Mouse (Mus musculus) T-helper 2 cell (primary cell): ENCODE measurements around the gene Rab11fip5.

Experiments
- in situ Hi-C: fragments of 300-600 bp; cut with MboI, MseI; formaldehyde crosslinking; loops from one replicate; pipeline ENCODE4 v1.15.1; 2025; ENCODE audit warnings: high pct_unique_total_duplicates

Gene Rab11fip5

DNA sequence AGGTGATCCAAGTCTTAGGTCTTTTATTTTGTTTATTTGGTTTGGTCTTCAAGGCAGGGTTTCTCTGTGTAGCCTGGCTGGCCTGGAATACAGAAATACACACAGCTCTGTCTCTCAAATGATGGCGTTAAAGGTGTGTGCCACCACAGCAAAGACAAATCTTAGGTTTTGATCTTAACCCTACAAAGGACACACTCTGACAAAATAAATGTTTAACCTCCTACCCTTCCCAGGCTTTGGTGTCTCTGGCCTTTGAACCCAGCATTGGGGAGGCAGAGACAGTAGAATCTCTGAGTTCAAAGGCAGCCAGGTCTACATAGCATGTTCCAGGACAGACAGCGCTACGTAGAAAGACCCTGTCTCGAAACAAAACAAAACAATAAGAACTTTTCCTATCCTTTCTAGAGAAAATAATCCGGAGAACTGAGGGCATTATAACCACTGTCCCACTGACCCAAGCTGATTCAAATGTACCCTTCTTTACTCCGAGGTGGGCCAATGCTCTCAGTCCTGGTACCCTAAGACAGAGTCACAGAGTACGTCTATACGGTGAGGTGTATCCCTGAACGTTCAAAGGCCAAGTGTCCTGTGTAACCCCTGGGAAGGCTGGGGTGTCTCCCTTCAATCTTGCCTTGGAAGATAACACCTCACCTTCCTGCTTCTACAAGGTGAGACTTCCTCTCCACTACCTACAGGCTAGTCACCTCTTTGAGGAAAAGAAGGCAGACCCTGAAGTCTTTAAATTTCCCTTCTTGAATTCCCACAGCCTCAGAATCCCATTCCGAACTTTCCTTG, 1.2 kb downstream of the Rab11fip5 start:
- in situ Hi-C loops: no loop called here

DNA sequence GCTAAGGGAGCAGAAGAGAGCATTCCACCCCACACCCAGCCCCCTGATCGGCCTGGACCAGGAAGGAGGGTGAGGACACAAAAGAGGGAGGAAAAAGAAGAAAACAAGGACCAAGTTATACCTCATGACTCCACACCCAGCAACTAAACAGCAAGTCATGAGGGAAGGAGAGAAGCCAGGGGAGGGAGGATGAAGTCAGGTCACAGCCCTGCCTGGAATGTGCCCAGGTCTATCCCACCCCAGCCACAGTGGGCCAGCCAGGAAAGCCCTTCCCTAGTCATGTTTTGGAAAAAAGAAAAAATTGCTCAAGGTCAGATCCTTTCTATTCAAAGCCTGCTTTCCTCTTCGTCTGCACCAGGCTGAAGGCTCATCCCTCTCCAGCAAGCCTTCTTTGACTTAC, 1.9 kb downstream of the Rab11fip5 start:
- in situ Hi-C loops: no loop called here

DNA sequence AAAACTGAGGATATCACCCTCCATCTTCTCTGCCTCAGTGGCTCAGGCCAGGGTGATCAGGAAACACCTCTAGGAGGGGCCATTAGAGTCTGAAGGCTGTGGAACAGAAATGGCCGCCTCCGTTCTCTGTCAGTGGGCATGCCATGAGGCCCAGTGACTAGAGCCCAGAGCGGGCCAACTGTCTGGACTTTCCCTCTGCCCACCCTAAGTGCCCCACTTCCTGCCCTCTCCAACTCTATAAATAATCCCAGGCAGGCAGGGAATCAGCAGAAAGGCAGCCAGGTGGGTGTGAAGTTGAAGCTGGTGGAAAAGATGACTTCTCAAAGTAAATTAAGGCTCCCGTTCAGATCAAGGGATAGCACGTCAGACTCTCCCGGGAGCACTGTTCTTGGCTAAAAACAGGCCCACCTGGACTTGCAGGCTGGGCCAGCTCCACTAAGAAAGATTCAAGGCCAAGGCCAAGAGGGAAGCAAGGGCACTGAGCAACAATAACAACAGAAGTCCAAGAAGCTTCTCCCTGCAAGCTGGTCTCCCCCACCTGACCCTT, 2.5 kb downstream of the Rab11fip5 start:
- in situ Hi-C loops: no loop called here

DNA sequence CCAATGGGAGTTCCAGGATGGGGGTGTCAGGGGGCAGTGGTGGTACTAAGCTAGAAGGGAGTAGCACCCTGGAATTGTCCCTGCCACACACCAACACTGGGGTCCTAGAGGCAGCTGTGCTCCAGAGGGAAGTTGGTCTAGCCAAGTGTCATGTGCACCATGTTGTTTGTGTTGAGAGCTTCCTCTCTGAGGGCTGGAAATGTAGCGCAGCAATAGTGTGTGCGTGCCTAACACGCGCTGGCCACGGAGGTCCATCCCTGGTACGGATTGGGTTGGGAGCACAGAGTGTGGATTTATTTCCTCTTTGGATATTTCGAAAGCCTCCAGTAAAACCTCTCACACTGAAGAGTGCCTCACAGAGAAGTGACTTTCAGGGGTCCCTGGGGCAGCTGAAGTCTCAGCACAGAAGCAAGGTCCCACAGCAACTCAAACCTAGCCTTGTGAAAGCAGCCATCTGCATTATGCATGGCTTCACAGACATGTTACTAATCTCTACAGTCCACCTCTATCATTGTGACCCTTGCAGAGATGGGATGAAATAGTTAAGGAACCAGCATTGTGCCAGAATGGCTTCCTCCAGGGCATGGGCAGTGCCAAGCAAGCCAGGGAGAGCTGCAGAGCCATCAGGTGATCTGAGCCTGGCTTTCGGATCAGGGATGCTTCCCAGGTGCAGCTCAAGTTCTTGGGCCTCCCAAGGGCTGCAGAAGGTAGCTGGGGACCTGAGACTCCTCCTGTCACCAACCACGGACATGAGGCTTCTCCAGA, 3.6 kb downstream of the Rab11fip5 start:
- in situ Hi-C loops: no loop called here

DNA sequence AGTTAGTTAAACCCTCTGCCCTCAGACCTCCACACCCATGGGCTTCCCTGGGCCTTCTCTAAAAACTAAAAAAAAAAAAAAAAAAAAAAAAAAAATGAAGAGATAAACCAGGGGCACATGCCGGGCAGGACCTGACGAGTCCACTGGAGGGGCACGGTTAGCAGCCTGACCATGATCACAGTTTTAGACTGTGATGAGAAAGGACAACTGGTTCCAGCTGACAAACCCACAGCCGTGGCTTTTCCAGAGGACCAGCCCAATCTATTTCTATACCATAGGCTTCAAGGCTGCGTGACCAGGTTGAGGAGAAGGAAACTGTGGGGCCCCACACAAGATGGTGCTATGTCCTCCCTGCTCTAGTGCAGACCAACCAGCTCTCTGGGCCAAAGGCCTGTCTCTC, 4.4 kb downstream of the Rab11fip5 start:
- in situ Hi-C loops: no loop called here

DNA sequence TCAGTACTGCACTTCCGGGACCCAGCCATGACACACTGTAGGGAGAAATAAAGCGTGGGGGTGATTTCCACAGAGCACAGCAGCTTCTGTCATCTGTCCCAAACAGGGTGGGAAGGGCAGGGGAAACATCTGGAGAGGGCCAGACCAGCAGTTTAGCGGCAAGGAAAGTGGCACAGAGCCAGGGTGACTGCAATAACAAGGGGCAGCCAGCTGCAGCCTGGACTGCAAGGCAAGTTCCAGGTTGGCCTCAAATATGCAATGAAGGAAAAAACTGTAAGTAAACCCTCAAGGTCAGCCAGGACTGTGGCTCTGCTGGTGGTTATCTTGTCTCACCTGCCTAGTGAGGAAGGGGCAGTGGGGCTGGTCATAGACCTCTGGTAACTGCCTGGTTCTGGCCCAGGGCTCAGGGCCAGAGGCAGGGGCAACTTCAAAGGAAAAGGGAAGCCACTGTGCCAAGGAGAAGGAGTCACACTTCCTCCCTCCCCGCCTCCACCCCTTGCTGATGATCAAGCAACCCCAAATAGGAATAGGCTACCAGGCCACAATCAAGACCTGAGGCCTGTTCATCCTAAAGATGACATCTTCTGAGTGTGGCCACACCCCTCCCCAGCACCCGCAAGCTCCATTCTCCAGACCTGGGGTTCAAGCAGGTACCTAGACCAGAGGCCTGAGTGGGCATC, 5.1 kb downstream of the Rab11fip5 start:
- in situ Hi-C loops: no loop called here

DNA sequence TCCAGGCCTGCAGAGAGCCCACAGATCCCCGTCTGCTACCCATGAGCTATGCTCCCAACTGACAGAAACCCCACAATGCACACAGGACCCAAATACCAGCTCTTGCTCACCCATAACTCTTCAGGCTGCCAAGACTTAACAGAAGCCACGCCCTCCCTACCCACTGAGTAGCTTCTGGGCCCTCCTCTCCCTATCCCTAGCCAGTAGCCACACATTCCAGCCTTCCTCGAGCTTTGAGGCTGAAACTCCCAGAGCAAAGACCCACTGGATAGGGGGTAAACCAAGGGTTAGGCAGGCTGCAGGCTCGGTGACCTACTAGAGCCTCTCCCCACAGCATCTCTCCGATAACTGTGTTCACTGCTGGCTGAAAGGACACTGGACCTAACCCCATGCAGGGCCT, 5.7 kb downstream of the Rab11fip5 start:
- in situ Hi-C loops: no loop called here

DNA sequence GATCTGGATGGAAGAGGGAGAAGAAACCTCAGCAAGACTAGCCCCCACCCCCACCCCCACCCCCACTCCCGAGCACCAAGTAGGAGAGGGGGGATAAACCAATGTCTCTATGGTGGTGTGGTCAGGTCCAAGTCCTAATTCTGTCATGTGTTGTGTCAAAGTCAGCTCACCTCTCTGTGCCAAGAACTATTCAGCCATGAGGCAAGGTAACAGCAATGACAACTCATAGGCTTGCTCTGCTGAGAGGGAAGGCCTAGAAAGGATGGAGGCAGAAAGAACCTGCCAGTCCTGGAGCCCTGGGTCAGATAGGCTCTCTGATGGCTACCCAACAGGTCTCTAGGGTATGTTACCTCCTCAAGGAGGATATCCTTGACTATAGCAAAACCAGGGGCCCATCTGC, 6.3 kb downstream of the Rab11fip5 start:
- in situ Hi-C loops: no loop called here

DNA sequence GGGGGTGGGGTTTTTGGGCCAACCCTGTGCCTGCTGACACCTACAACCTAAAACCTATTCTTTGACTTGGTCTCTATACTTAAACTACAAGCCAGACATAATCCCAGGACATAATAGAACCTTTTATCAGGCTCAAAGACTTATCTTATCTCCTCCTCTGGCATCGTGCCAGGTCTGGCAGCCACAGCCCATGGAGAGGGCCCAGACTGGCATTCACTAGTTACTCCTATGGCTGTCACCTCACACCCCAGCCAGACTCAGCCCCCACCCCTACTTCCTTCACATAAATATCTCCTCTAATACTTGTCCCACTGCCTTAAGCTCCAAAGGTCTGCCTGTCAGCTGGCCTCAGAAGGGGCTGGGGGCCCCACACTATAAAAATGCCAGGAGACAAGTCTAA, 8.0 kb downstream of the Rab11fip5 start:
- in situ Hi-C loops: no loop called here

DNA sequence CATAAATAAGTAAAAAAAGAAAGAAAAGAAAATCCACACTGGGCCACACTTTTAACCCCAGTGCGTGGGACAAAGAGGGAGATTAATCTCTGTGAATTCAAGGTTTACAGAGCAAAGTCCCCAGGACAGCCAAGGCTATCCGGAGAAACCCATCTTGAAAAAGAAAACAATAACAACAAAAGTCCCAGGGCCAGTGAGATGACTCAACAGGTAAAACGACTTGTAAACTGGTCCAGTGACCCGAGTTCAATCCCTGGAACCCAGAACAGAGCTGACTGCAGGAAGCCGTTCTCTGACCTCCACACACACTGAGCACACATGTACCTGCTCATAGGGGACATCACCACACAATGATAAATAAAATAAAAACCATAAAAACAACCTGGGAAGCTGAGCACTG, 10.0 kb downstream of the Rab11fip5 start:
- in situ Hi-C loops: no loop called here

DNA sequence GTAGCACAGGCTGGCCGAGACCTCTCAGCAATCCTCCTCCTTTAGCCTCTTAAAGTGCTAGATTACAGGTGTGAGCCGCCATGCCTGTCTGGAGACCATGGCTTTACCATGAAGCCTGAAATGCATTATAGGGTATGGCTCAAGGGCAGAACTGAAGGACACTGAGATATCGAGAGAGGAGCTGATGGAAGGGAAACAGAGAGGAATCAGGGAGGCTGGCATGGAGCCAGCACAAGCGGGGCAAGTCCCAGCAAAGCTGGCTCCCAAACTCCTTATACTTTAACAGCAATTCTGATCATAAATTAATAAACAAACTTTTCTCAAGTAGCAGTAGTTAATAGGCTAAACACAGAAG, 10.6 kb downstream of the Rab11fip5 start:
- in situ Hi-C loops: no loop called here

DNA sequence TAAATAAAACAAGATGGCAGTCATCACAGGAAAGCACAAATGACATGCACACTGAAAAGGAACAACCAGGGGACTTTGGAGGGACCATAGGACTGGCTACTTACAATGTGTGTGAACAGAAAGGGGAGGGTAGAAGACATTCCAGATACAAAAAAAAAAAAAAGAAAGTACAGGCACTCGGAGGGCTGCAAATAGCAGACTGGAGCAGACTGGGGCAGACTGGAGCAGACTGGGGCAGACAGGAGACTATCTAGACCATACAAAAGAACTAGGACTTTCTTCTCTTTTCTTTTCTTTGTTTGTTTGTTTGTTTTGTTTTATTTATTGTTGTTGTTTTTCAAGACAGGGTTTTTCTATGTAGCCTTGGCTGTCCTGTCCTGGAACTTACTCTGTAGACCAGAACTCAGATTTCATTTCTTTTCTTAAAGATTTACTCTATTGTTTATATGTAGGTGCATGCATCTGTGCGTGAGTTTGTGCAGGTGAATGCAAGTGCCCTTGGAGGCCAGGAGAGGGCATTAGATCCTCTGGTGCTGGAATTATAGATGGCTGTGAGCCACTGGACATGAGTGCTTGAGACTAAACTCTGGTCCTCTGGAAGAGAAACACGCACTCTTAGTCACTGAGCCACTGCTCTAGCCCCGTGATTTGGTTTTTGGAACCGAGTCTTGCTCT, 11.1 kb downstream of the Rab11fip5 start:
- in situ Hi-C loops: no loop called here

DNA sequence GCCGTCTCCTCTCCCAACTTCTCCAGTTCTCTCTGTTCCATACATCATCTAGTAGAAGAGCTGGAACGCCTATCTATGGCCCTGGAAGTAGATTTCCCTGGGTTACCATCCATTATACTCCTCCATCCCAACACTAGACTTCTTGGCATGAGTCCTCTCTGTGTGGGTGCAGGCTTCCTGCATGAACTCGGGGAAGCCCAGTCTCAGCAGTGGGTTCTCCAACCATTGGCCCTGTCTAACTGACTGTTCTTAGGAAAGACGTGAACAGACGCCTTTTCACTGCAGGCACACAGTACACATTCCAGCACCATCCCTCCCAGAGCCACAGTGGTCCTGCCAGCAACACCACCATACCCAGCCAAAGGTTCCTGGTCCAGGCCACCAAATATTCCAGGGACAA, 11.8 kb downstream of the Rab11fip5 start:
- in situ Hi-C loops: no loop called here

DNA sequence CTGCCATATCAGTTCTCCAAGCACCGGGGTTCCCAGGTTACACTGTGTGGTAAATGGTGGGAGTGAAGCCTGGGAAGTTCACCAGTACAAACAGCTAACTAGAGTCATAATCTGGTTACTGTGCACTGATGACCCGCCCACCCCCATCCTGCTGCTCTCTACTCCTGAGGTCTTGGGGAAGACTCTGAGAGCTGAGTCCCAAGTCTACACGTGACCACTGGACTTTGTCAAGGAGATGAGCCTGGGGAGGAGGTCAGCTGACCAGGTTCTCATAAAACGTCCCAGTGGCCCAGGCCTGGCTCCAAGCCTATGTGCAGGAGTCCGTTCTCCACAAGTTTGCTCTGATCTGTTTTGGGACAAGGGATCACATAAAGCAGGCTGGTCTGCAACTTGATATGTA, 14.1 kb downstream of the Rab11fip5 start:
- in situ Hi-C loops: no loop called here

DNA sequence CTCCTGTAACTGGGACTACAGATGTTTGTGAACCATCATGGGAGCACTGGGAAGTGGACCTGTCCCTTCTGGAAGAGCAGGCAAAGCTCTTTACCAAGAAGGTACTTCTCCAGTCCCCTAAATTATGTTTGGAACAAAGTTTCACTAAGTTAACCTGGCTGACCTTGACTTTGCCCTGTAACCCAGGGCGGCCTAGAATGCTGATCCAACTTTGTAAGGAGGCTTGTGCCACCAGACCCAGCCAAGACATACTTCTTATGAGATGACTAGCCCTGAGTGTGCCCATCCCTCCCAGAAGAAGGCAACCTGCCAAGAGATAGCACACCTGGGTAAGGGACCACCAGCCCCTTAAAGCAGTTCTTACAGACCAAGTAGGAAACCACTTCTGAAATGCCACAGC, 15.6 kb downstream of the Rab11fip5 start:
- in situ Hi-C loops: no loop called here

DNA sequence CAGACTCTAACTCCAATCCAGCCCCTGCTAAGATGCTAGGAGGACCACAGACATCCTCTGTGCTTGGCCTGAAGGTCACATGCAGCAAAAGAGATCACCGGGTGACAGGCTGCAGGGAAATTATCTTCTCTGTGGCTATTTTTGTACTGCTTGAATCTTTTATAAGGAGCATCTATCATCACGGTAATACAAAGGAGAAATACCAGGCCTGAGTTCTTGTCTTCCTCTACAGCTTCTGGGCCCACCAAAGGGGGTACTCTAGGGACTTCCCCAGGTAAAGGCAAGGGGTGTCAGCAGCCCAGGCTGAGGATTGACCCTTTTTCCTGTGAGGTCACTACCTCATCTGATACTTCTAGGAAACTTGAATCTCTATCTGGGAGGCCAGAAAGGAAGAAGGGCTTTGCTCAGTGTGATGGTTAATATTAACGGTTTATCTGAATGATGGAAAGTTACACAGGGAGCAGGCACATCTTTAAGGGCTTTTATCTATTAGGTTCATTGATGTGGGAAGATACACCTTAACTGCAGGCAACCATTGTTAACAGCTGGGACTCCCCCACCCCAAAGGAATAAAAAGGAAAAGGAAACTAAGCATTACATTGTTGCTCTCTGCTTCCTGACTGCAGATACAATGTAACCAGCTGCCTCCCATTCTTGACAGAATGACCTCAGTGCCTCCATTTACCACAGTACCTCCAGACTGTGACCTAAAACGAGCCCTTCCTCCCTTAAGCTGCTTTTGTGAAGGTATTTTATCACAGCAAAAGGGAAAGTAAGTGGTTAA, 17.6 kb downstream of the Rab11fip5 start:
- in situ Hi-C loops: no loop called here

DNA sequence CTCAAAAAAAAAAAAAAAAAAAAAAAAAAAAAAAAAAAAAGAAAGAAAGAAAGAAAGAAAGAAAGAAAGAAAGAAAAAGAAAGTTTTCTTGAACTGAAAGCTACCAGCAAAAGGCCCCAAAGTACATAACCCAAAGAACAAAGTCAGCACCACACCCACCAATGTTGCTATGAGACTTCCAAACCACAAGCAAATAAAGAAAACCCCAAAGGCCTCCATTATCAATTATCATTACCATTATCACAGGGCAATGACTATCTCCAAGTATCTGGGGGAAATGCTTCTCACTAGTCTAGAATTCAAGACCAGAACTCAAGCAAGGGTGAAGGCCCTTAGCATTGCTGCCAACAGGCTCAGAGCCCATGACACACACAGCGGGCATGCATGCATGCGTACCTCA, 18.7 kb downstream of the Rab11fip5 start:
- in situ Hi-C loops: no loop called here

DNA sequence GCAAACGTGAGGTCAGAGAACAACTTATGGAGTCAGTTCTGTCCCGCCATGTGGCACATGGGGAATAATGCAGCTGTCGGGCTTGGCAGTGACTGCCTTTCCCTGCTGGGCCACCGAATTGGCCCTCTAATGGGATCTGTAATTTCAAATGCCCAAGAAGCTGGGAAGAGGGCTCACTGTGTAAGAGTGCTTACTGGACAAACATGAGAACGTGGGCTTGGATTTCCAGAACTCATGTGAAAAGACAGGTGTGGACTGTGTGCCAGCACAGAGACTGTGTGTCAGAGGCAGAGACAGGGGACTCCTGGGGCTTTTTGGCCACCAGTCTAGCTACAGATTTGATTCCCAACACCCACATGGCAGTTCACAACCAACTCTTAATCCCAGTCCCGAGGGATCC, 19.7 kb downstream of the Rab11fip5 start:
- in situ Hi-C loops: no loop called here

DNA sequence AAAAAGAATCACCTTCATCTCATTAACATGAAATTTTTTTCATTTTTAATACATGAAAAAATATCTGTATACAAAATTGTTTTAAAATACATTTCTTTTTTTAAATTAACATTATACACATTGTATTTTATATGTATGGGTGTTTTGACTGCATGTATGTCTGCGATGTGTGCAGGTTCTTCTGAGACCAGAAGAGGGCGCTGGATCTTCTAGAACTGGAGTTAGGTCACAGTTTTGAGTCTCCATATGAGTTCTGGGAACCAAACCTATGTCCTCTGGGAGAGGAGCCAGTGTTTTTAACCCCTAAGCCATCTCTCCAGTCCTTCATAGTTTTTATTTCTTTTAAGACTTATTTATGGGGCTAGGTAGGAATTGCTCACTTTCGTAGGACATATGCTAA, 20.7 kb downstream of the Rab11fip5 start:
- in situ Hi-C loops: no loop called here

DNA sequence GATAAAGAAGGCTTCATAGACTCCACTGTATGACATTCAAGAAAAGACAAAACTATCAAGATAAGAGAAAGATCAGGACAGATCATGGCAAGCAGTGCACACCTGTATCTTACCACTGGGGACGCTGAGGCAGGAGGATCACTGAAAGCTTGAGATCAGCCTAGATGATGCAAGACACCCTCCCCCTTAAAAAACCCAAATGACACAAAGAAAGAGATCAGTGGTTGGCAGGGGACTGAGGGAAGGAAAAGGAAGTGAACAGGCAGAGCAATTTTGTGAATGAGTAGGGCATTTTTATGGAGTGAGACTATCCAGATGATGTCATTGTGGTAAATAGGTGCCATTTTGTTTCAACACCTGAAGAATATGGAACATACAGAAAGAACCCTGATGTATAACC, 24.3 kb downstream of the Rab11fip5 start:
- in situ Hi-C loops: no loop called here

DNA sequence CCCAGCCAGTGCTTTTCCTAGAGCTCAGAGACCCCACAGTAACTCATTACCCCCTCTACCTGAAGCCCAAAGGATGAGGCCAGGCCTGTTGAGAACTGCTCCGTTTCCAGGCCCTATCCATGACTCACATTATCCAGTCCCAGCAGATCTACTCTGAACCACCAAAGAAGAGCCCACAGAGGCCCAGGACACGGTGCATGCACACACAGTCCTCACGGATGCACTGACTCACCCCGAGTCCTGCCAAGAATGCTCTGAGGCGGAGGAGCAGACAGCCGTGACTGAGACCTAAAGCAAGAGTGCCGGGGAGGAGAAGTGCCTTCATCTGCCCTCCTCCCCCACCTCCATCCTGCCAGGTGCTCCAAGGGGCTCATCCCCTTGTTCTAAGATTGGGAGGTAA, 25.2 kb downstream of the Rab11fip5 start:
- in situ Hi-C loops: loop anchor here (5.0 kb wide), 1 partner anchor 38 kb away; no protein-coding TSS in a partner anchor
